Mouse (Mus musculus): ENCODE results near the gene Cers1.

GRCm38 (mm10) chr8:70331526-70331925 lies 16.0 kb downstream of the Cers1 start:
- TF ChIP-seq CTCF (IDR thresholded peaks at IDR 0.05; ENCODE audit: control insufficient read depth, insufficient read depth, insufficient read length) (no peak), FOSL1 (IDR thresholded peaks at IDR 0.05; ENCODE audit: insufficient read depth, low read length, poor library complexity, severe bottlenecking) (no peak), USF1 (IDR thresholded peaks at IDR 0.05; ENCODE audit: low read depth) (no peak)
